Mouse (Mus musculus): ENCODE measurements around the gene Prrc2b. TPM values are rescaled to one million over a fixed set of nuclear protein-coding genes. Genes with fewer than 3 reads are reported as not detected.

The Prrc2b gene
- 10 to 100 TPM; 27.2 to 47.3 TPM for polyA plus RNA-seq (2017; shearing (Covaris generic))

GRCm38 (mm10) chr2:32150924-32151659, at the start of gene Prrc2b:
TSS of gene Prrc2b (plus strand) at chr2:32151082.

GRCm38 (mm10) chr2:32235886-32236759, 85.2 kb downstream of the Prrc2b start, which contains the start of gene Pomt1:
TSS of gene Pomt1 (plus strand) at chr2:32236590.

DNA sequence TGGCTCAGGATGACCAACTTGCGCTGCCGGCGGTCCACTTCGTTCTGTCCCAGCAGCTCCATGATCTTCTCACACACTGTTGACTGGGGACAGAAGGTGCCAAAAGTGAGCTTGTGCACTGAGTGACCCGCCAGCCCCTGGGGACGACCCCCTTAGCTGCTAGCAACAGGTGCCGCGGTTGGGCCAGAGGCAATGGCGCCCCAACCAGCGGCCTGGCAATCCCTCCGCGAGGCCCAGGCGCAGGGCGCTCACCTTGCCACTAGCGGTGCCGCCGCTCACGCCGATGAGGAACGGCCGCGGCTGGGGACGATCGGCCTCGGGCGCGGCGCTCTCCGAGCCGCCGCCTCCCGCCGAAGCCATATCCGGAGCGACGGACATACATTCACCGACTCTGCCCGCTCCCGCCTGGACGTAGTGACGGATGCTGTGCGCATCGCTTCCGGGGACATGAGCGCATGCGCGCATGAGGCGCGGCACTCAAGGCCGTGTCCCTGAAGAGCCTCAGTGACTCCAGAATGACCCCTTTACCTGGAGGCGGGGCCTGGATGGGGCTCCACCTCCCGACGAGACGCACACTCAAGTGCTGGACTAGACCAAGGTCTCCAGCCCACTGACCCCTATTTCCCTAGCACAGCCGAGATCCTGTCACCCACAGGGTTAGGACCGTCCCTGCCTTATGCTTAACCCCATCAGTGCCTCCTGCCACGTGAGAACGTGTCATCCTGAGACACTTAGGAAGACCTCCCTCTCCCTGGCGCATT, 109.0 kb downstream of the Prrc2b start, which contains the start of gene Uck1:
Gene Uck1 (minus strand): TSS at position 503 of the 761 bp plus-strand sequence.

Other genes with a start within 250 kb of the Prrc2b start
- gene Aif1l, start 200.9 kb upstream of the Prrc2b start, polyA plus RNA-seq (2017; shearing (Covaris generic)), result under 1 TPM in 1 of 2 experiments, not detected in 1; 0.15 TPM
- gene Nup214, start 176.6 kb upstream of the Prrc2b start, polyA plus RNA-seq (2017; shearing (Covaris generic)), result 10 to 100 TPM; 74.5 to 79.5 TPM
- 10 to 100 TPM; 26.0 to 32.6 TPM for gene Fam78a, start 66.2 kb upstream of the Prrc2b start, polyA plus RNA-seq (2017; shearing (Covaris generic))
- not detected for gene Plpp7, start 55.6 kb upstream of the Prrc2b start, polyA plus RNA-seq (2017; shearing (Covaris generic))
- gene Pomt1, start 85.5 kb downstream of the Prrc2b start, polyA plus RNA-seq (2017; shearing (Covaris generic)), result 1 to 10 TPM; 6.4 to 6.6 TPM
- 10 to 100 TPM; 74.6 to 81.7 TPM for gene Uck1, start 109.1 kb downstream of the Prrc2b start, polyA plus RNA-seq (2017; shearing (Covaris generic))
- 10 to 100 TPM; 21.4 to 30.8 TPM for gene Golga2, start 136.3 kb downstream of the Prrc2b start, polyA plus RNA-seq (2017; shearing (Covaris generic))
- gene Swi5, start 137.0 kb downstream of the Prrc2b start, polyA plus RNA-seq (2017; shearing (Covaris generic)), result 100 to 1,000 TPM; 231 to 287 TPM
- gene Ciz1, start 201.2 kb downstream of the Prrc2b start, polyA plus RNA-seq (2017; shearing (Covaris generic)), result 10 to 100 TPM; 66.8 to 80.0 TPM
- gene Dnm1, start 202.3 kb downstream of the Prrc2b start, polyA plus RNA-seq (2017; shearing (Covaris generic)), result under 1 TPM in 1 of 2 experiments, not detected in 1; 0.09 TPM
- gene 1110008P14Rik, start 230.9 kb downstream of the Prrc2b start, polyA plus RNA-seq (2017; shearing (Covaris generic)), result 100 to 1,000 TPM in 1 of 2 experiments, 10 to 100 TPM in 1; 98.1 to 113 TPM
- gene Lcn2, start 237.2 kb downstream of the Prrc2b start, polyA plus RNA-seq (2017; shearing (Covaris generic)), result not detected
- 10 to 100 TPM; 13.0 to 23.5 TPM for gene Ptges2, start 244.8 kb downstream of the Prrc2b start, polyA plus RNA-seq (2017; shearing (Covaris generic))

Data from activated CD4-positive, CD25-positive, alpha-beta regulatory T cell (primary cell).